Mouse (Mus musculus) CH12.LX (cell line): Measurements from ENCODE around the gene Anks1.

Experiments used
- CTCF ChIP-seq, 2 experiments: IDR thresholded peaks in 1 of 2; conservative IDR thresholded peaks in 1 of 2; 2 replicates each; pipeline ENCODE4 v1.5.1; 2011 to 2012; ENCODE audit warnings: low read depth in 2 of 2, low read length in 2 of 2, improper control_type of control experiment in 1 of 2, inconsistent platforms in 1 of 2, mild to moderate bottlenecking in 1 of 2, moderate library complexity in 1 of 2
- MAX ChIP-seq: IDR thresholded peaks from 2 replicates; pipeline ENCODE4 v1.6.1; 2011; ENCODE audit warnings: low read length, improper control_type of control experiment
- POLR2A ChIP-seq: IDR thresholded peaks from 2 replicates; pipeline ENCODE4 v1.6.1; 2011; ENCODE audit warnings: low read depth, mild to moderate bottlenecking, improper control_type of control experiment, low read length

GRCm38 (mm10) chr17:28040620-28041019 lies 131.5 kb downstream of the Anks1 start:
- no peak for TF ChIP-seq CTCF (conservative IDR thresholded peaks at IDR 0.05 in 1 of 2, IDR thresholded peaks at IDR 0.05 in 1 of 2; ENCODE audit: low read depth in 2 of 2, low read length in 2 of 2)
- no peak for TF ChIP-seq POLR2A
- no peak for TF ChIP-seq MAX
